Mouse (Mus musculus): Measurements from ENCODE around the gene Tspyl4. TPM values are rescaled to one million over a fixed set of nuclear protein-coding genes. Genes with fewer than 3 reads are reported as not detected.
A peak's percentile ranks its signal among the peaks of the same experiment; 100 is the strongest.

Tspyl4 gene
- total and polyA plus RNA-seq, 2 experiments from 2014 or later: 429 to 482 TPM

DNA sequence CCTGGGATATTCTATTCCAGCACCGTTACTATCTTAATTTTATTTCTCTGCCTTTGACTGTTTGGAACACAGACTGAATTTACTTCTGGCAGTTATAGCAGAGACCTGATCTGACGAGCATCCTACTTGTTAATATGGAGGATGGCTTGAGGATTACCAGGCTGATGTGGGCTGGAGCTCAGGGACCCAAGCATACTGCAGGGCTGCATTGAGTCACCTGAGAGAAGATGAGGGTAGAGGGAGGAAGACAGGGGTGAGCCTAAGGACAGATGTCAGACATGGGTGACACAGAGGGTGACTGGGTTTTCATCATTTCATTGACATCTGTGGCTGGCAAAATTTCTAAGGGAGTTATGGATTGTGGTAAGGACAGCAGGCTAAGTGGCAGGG is 20.0 kb downstream of the Tspyl4 start:
- ATAC-seq (peak; percentile 64; the same call in 1 of the 2 replicates), DNase-seq (ENCODE audit: low spot score) (no peak)
- Histone ChIP-seq H3K36me3 (ENCODE audit: insufficient read depth, low read length) (no peaks in the 10 kb centered on the region), H3K9me3 (ENCODE audit: low read length) (no peaks in the 10 kb centered on the region), H3K4me1 (ENCODE audit: insufficient read depth, low read length) (peaks cover 7% of the 10 kb centered on the region; the same call in 1 of the 2 replicates), H3K4me2 (ENCODE audit: low read depth, low read length) (peak overlapping the region; percentile 48), H3K9ac (replicated peaks; ENCODE audit: low read length) (no peak overlapping the region; the same call in 1 of the 2 replicates), H3K4me3 (ENCODE audit: low read length) (no peak overlapping the region), H3K27ac (peak overlapping the region; percentile 84), H3K27me3 (ENCODE audit: insufficient read depth, low read length) (no peaks in the 10 kb centered on the region)
- WGBS: 13% methylated on average over 2 of the region's 2 CpGs
- TF ChIP-seq CTCF (IDR thresholded peaks at IDR 0.05; ENCODE audit: low read depth): no peak

DNA sequence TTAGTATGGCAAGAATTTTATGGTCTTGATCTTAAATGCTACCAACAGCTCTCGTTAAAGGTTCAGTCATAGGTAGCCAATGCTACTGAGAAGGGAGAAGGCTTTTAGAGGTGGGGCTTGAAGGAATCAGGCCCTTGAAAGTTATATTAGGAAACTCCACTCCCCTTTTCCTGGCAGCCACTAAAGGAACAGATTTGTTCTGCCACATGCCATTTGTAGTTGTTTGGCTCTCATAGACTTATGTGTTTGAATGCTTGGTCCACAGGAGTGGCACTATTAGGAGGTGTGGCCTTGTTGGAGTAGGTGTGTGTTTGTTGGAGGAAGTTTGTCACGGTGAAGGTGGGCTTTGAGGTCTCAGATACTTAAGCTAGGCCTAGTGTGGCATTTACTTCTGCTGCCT is 23.6 kb downstream of the Tspyl4 start:
- ATAC-seq: no peak
- H3K4me2 ChIP-seq (ENCODE audit: low read depth, low read length): no peak overlapping the region
- no peaks in the 10 kb centered on the region for H3K27me3 ChIP-seq (ENCODE audit: insufficient read depth, low read length)
- H3K27ac ChIP-seq: no peak overlapping the region
- H3K9me3 ChIP-seq (ENCODE audit: low read length): no peaks in the 10 kb centered on the region
- DNase-seq (ENCODE audit: low spot score): no peak
- no peaks in the 10 kb centered on the region for H3K36me3 ChIP-seq (ENCODE audit: insufficient read depth, low read length)
- 87% methylated on average over 2 of the region's 2 CpGs for WGBS
- H3K9ac ChIP-seq (replicated peaks; ENCODE audit: low read length): no peak overlapping the region
- peaks cover 7% of the 10 kb centered on the region; the same call in 1 of the 2 replicates for H3K4me1 ChIP-seq (ENCODE audit: insufficient read depth, low read length)
- TF ChIP-seq CTCF (IDR thresholded peaks at IDR 0.05; ENCODE audit: low read depth): no peak
- no peak overlapping the region for H3K4me3 ChIP-seq (ENCODE audit: low read length)

DNA sequence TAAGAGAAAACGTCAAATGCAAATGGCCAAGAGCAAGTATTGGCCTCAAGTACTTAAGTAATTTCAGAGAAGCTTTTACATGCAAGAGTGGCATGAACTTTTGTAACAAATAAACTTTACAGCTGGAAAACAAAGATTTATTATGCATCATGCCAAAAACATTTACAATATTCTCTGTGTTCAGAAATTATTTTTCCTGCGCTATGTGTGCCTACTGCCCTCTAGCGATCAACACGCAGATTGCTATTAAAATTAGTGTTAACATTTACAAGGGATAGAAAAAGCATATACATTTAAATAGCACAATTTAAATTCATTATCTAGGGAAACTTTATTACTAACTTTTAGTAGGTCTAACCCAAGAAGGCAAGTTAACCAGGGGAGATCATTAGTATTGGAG is 29.5 kb downstream of the Tspyl4 start:
- Histone ChIP-seq H3K27me3 (ENCODE audit: insufficient read depth, low read length) (no peaks in the 10 kb centered on the region), H3K9ac (replicated peaks; ENCODE audit: low read length) (no peak overlapping the region), H3K4me2 (ENCODE audit: low read depth, low read length) (0 out of 2 replicates have a peak overlapping the region, but pooled peaks have one; percentile 13), H3K36me3 (ENCODE audit: insufficient read depth, low read length) (no peaks in the 10 kb centered on the region), H3K4me3 (ENCODE audit: low read length) (no peak overlapping the region), H3K4me1 (ENCODE audit: insufficient read depth, low read length) (no peaks in the 10 kb centered on the region), H3K27ac (no peak overlapping the region), H3K9me3 (ENCODE audit: low read length) (no peaks in the 10 kb centered on the region)
- peak; percentile 83 for TF ChIP-seq CTCF (IDR thresholded peaks at IDR 0.05; ENCODE audit: low read depth)
- no peak for ATAC-seq
- 13% methylated on average over 4 of the region's 4 CpGs for WGBS
- DNase-seq (ENCODE audit: low spot score): peak; percentile 68

DNA sequence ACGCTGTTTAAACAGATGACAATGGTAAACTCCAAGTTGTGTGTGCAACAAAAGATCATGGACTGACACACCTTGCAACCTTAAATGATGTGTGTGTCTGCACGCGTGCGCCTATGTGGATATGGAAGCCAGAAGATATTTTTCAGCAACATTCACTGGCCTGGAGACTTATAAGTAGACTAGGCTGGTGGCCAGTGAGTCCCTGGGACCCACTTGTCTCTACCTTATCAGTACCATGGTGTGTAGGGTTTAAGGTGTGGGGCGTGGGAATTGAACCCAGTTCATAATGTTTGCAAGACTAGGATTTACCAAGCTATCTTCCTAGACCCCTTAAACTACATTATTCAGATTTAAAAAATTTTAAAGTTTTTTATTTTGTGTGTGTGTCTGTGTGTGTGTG is 29.9 kb downstream of the Tspyl4 start:
- Histone ChIP-seq H3K36me3 (ENCODE audit: insufficient read depth, low read length) (no peaks in the 10 kb centered on the region), H3K27me3 (ENCODE audit: insufficient read depth, low read length) (no peaks in the 10 kb centered on the region), H3K27ac (no peak overlapping the region), H3K9me3 (ENCODE audit: low read length) (no peaks in the 10 kb centered on the region), H3K4me2 (ENCODE audit: low read depth, low read length) (no peak overlapping the region), H3K9ac (replicated peaks; ENCODE audit: low read length) (no peak overlapping the region), H3K4me3 (ENCODE audit: low read length) (no peak overlapping the region), H3K4me1 (ENCODE audit: insufficient read depth, low read length) (no peaks in the 10 kb centered on the region)
- no peak for TF ChIP-seq CTCF (IDR thresholded peaks at IDR 0.05; ENCODE audit: low read depth)
- WGBS: 59% methylated on average over 5 of the region's 5 CpGs
- DNase-seq (ENCODE audit: low spot score): no peak
- ATAC-seq: no peak

DNA sequence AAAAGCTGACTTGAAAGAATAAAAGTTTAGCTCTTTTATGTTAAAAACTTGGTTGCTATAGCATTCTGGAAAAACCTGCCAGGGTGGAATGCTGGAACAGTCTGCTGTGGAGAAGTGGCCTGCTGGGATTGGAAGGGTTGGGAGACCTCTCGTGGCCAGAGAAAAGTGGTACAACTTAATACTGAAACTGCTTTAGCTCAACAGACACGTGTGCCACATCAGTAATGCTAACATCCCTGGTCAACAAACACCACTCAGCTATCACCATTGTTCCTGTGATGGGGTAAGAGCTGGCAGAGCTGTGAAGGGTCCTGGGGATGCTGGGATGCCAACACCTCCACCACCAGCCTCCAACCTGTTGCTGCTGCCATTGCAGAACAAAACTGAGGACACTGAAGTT is 31.1 kb downstream of the Tspyl4 start:
- WGBS: 0% methylated on average over 2 of the region's 2 CpGs
- no peaks in the 10 kb centered on the region for H3K27me3 ChIP-seq (ENCODE audit: insufficient read depth, low read length)
- DNase-seq (ENCODE audit: low spot score): peak; percentile 81
- TF ChIP-seq CTCF (IDR thresholded peaks at IDR 0.05; ENCODE audit: low read depth): peak; percentile 77
- no peaks in the 10 kb centered on the region for H3K4me1 ChIP-seq (ENCODE audit: insufficient read depth, low read length)
- peak; percentile 90 for ATAC-seq
- no peaks in the 10 kb centered on the region for H3K9me3 ChIP-seq (ENCODE audit: low read length)
- H3K27ac ChIP-seq: no peak overlapping the region
- no peak overlapping the region for H3K9ac ChIP-seq (replicated peaks; ENCODE audit: low read length)
- no peak overlapping the region for H3K4me3 ChIP-seq (ENCODE audit: low read length)
- H3K4me2 ChIP-seq (ENCODE audit: low read depth, low read length): no peak overlapping the region
- H3K36me3 ChIP-seq (ENCODE audit: insufficient read depth, low read length): no peaks in the 10 kb centered on the region

DNA sequence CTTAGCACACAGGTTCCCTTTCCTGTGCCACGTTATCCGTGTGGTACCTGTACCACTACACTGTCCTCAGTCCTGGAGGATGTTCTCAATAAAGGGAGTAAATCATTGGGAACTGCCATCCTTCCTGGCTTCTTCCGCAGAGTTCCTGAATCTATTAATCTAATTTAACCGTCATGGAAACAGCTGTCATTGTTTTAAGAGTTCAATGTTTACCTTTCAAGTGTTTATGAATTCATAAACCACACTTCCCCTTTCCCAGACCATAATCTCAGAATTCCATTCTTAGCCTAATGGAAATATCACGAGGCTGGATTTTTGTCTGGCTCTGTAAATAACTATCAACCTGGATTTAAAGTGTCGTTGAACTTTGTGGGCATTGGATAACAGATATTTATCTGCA is 43.8 kb downstream of the Tspyl4 start:
- no peaks in the 10 kb centered on the region for H3K9me3 ChIP-seq (ENCODE audit: low read length)
- 80% methylated on average over 6 of the region's 6 CpGs for WGBS
- TF ChIP-seq CTCF (IDR thresholded peaks at IDR 0.05; ENCODE audit: low read depth): no peak
- no peak for ATAC-seq
- H3K4me3 ChIP-seq (ENCODE audit: low read length): no peak overlapping the region
- no peaks in the 10 kb centered on the region for H3K27me3 ChIP-seq (ENCODE audit: insufficient read depth, low read length)
- DNase-seq (ENCODE audit: low spot score): no peak
- H3K4me1 ChIP-seq (ENCODE audit: insufficient read depth, low read length): no peaks in the 10 kb centered on the region
- no peak overlapping the region for H3K27ac ChIP-seq
- H3K9ac ChIP-seq (replicated peaks; ENCODE audit: low read length): no peak overlapping the region
- no peak overlapping the region for H3K4me2 ChIP-seq (ENCODE audit: low read depth, low read length)
- no peaks in the 10 kb centered on the region for H3K36me3 ChIP-seq (ENCODE audit: insufficient read depth, low read length)

DNA sequence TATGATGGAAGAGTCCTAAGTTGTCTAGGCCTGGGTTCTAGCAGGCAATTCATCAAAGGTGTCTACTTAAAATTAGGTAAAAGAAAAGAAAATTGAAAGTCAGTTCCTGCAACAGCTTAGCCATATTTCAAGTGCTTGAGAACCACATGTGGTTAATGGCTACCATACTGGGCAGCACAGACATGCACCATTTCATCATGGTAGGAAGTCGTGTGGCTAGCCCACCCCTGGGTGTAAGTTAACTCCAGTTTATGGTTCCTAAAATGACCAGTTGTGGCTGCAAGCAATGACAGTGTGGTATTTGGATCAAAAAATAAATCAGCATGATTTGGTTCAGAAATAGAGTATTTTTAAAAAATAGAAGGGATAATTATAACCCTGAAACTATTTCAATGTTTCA is 44.6 kb downstream of the Tspyl4 start:
- Histone ChIP-seq H3K27me3 (ENCODE audit: insufficient read depth, low read length) (no peaks in the 10 kb centered on the region), H3K9me3 (ENCODE audit: low read length) (no peaks in the 10 kb centered on the region), H3K36me3 (ENCODE audit: insufficient read depth, low read length) (no peaks in the 10 kb centered on the region), H3K9ac (replicated peaks; ENCODE audit: low read length) (no peak overlapping the region), H3K4me2 (ENCODE audit: low read depth, low read length) (no peak overlapping the region), H3K4me3 (ENCODE audit: low read length) (no peak overlapping the region), H3K4me1 (ENCODE audit: insufficient read depth, low read length) (no peaks in the 10 kb centered on the region), H3K27ac (no peak overlapping the region)
- ATAC-seq (no peak), DNase-seq (ENCODE audit: low spot score) (no peak)
- no peak for TF ChIP-seq CTCF (IDR thresholded peaks at IDR 0.05; ENCODE audit: low read depth)
- 79% methylated on average over 1 of the region's 1 CpGs for WGBS

Other genes starting within 250 kb of the Tspyl4 start
- 0.72 and 0.94 TPM in 2 replicates for gene Calhm5, start 200.9 kb upstream of the Tspyl4 start, total RNA-seq (2014; rRNA removed)
- gene Calhm5, start 200.9 kb upstream of the Tspyl4 start, polyA plus RNA-seq (2015; fragmentation: Nextera tagmentation; extraction: Ambion mirVana): 0.72 and 0.79 TPM in 2 replicates
- 0.16 and 2.6 TPM in 2 replicates for gene Calhm6, start 169.5 kb upstream of the Tspyl4 start, total RNA-seq (2014; rRNA removed)
- 1.1 and 1.5 TPM in 2 replicates for gene Calhm6, start 169.5 kb upstream of the Tspyl4 start, polyA plus RNA-seq (2015; fragmentation: Nextera tagmentation; extraction: Ambion mirVana)
- gene Dse, start 89.7 kb upstream of the Tspyl4 start, total RNA-seq (2014; rRNA removed): 21.0 and 24.0 TPM in 2 replicates
- gene Dse, start 89.7 kb upstream of the Tspyl4 start, polyA plus RNA-seq (2015; fragmentation: Nextera tagmentation; extraction: Ambion mirVana): 5.4 and 5.6 TPM in 2 replicates
- 75.1 and 81.5 TPM in 2 replicates for gene Tspyl1, start 15.3 kb upstream of the Tspyl4 start, total RNA-seq (2014; rRNA removed)
- 129 and 132 TPM in 2 replicates for gene Tspyl1, start 15.3 kb upstream of the Tspyl4 start, polyA plus RNA-seq (2015; fragmentation: Nextera tagmentation; extraction: Ambion mirVana)
- 0.14 and 1.2 TPM in 2 replicates for gene Col10a1, start 92.5 kb downstream of the Tspyl4 start, total RNA-seq (2014; rRNA removed)
- 0.08 and 0.14 TPM in 2 replicates for gene Col10a1, start 92.5 kb downstream of the Tspyl4 start, polyA plus RNA-seq (2015; fragmentation: Nextera tagmentation; extraction: Ambion mirVana)
- 0.50 and 2.0 TPM in 2 replicates for gene Nt5dc1, start 121.1 kb downstream of the Tspyl4 start, total RNA-seq (2014; rRNA removed)
- 2.6 and 3.9 TPM in 2 replicates for gene Nt5dc1, start 121.1 kb downstream of the Tspyl4 start, polyA plus RNA-seq (2015; fragmentation: Nextera tagmentation; extraction: Ambion mirVana)
- 0.58 and 1.1 TPM in 2 replicates for gene Frk, start 186.0 kb downstream of the Tspyl4 start, total RNA-seq (2014; rRNA removed)
- 0.63 and 0.74 TPM in 2 replicates for gene Frk, start 186.0 kb downstream of the Tspyl4 start, polyA plus RNA-seq (2015; fragmentation: Nextera tagmentation; extraction: Ambion mirVana)

Data from hindbrain, postnatal 0 days (tissue).